Comparison of ENCODE assay signal across 33 mouse cellular contexts in genomic region chr5:144053450-144053849, GRCm38 (mm10). TPM values are rescaled to one million over a fixed set of nuclear protein-coding genes. Genes with fewer than 3 reads are reported as not detected.
DNase-seq lines count a peak whose midpoint lies in the region; ATAC-seq and TF ChIP-seq lines count a peak whose summit lies in the region.
"Had no signal": no experiment of that assay in that cellular context is flagged by ENCODE, and none has a peak within 500 bp of the region (broad histone marks: within the 10 kb centered on the region; RNA-seq: fewer than 3 reads in every experiment).

No protein-coding gene starts in this region.

- no peak for TF ChIP-seq POLR2A in brain, embryonic 14.5 days (IDR thresholded peaks at IDR 0.05; ENCODE audit: borderline replicate concordance, extremely low read depth, insufficient read depth, insufficient read length, poor library complexity, severe bottlenecking)

- H3K36me3 ChIP-seq in hindbrain, embryonic 11.5 days (ENCODE audit: control insufficient read depth, insufficient read depth, low read length): no peaks in the 10 kb centered on the region
- no peaks in the 10 kb centered on the region for H3K36me3 ChIP-seq in hindbrain, embryonic 14.5 days (replicated peaks; ENCODE audit: control insufficient read depth, insufficient read depth)
- H3K36me3 ChIP-seq: embryonic facial prominence, embryonic 12.5 days; embryonic facial prominence, embryonic 15.5 days; G1E; heart, embryonic 10.5 days; heart, embryonic 13.5 days; hindbrain, embryonic 12.5 days had no signal

- no peak for TF ChIP-seq CTCF in left cerebral cortex, adult 2 months (IDR thresholded peaks at IDR 0.05)
- TF ChIP-seq CTCF in brain, embryonic 14.5 days (IDR thresholded peaks at IDR 0.05; ENCODE audit: borderline replicate concordance, extremely low read depth, insufficient read depth, insufficient read length): no peak

- peak; percentile 20 for DNase-seq in hindbrain, embryonic 11.5 days (ENCODE audit: low spot score)
- no peak for DNase-seq in hindbrain, embryonic 14.5 days (ENCODE audit: low spot score)
- no peak for DNase-seq in left cerebral cortex, adult 2 months (ENCODE audit: extremely low spot score in 1 of 2, low spot score in 2 of 2)
- DNase-seq in left cerebral cortex, postnatal 4 days: no peak
- DNase-seq in R1 (ENCODE audit: low read depth, low spot score): peak; percentile 29
- DNase-seq in brain, embryonic 14.5 days (ENCODE audit: low read depth): peak; percentile 19
- DNase-seq in right cerebral cortex, postnatal 4 days: no peak
- DNase-seq: adrenal gland, adult 2 months; adrenal gland, postnatal 25 days; B cell, adult 2 months; cerebellum, adult 11 months; cerebellum, adult 2 months; cerebellum, adult 9-11 months; cerebellum, postnatal 25 days; gastrocnemius, postnatal 10 days; gastrocnemius, postnatal 36 days; heart, adult 2 months; heart, postnatal 14 days; heart, postnatal 4 days had no signal

- no peaks in the 10 kb centered on the region for H3K27me3 ChIP-seq in hindbrain, embryonic 11.5 days (ENCODE audit: control insufficient read depth, insufficient read depth, low read length)
- H3K27me3 ChIP-seq in hindbrain, embryonic 14.5 days (ENCODE audit: control insufficient read depth, insufficient read depth, low read length): no peaks in the 10 kb centered on the region
- H3K27me3 ChIP-seq: CH12.LX; embryonic facial prominence, embryonic 12.5 days; embryonic facial prominence, embryonic 15.5 days; heart, embryonic 13.5 days; hindbrain, embryonic 12.5 days had no signal

- H3K4me2 ChIP-seq in hindbrain, embryonic 11.5 days (replicated peaks; ENCODE audit: low read depth, low read length): no peak overlapping the region
- H3K4me2 ChIP-seq in hindbrain, embryonic 14.5 days (replicated peaks): no peak overlapping the region
- H3K4me2 ChIP-seq: embryonic facial prominence, embryonic 12.5 days; embryonic facial prominence, embryonic 15.5 days; heart, embryonic 13.5 days; hindbrain, embryonic 12.5 days had no signal

- no peak for ATAC-seq in hindbrain, embryonic 11.5 days (ENCODE audit: low FRiP score)
- no peak for ATAC-seq in hindbrain, embryonic 14.5 days (ENCODE audit: low FRiP score)
- ATAC-seq: forebrain, embryonic 16.5 days had no signal

- intact Hi-C loops in left cerebral cortex, adult 2 months (cut with DNase I): loop anchor here (1.0 kb wide), 1 partner anchor 24 kb away; no protein-coding TSS in a partner anchor
- intact Hi-C loops in left cerebral cortex, postnatal 4 days (cut with DNase I): no loop called here

- no peak overlapping the region for H3K4me3 ChIP-seq in hindbrain, embryonic 11.5 days (ENCODE audit: low read depth, low read length)
- no peak overlapping the region for H3K4me3 ChIP-seq in hindbrain, embryonic 14.5 days (replicated peaks; ENCODE audit: low read length)
- H3K4me3 ChIP-seq in left cerebral cortex, adult 2 months: no peak overlapping the region
- H3K4me3 ChIP-seq: embryonic facial prominence, embryonic 12.5 days; embryonic facial prominence, embryonic 15.5 days; heart, adult 2 months; heart, embryonic 10.5 days; heart, embryonic 13.5 days; hindbrain, embryonic 12.5 days had no signal

- no peaks in the 10 kb centered on the region for H3K4me1 ChIP-seq in hindbrain, embryonic 11.5 days (replicated peaks; ENCODE audit: control insufficient read depth, insufficient read depth, low read length)
- no peaks in the 10 kb centered on the region for H3K4me1 ChIP-seq in hindbrain, embryonic 14.5 days (replicated peaks; ENCODE audit: control insufficient read depth, insufficient read depth, low read length)
- H3K4me1 ChIP-seq: embryonic facial prominence, embryonic 12.5 days; embryonic facial prominence, embryonic 15.5 days; heart, embryonic 10.5 days; heart, embryonic 13.5 days; hindbrain, embryonic 12.5 days had no signal

- H3K9me3 ChIP-seq in hindbrain, embryonic 11.5 days (ENCODE audit: control insufficient read depth, low read length): no peaks in the 10 kb centered on the region
- H3K9me3 ChIP-seq in hindbrain, embryonic 14.5 days (ENCODE audit: control insufficient read depth, low read length): no peaks in the 10 kb centered on the region
- H3K9me3 ChIP-seq: embryonic facial prominence, embryonic 12.5 days; embryonic facial prominence, embryonic 15.5 days; G1E; heart, embryonic 10.5 days; heart, embryonic 13.5 days; hindbrain, embryonic 12.5 days had no signal

- no peak overlapping the region for H3K9ac ChIP-seq in hindbrain, embryonic 11.5 days (ENCODE audit: low read depth, low read length)
- H3K9ac ChIP-seq in hindbrain, embryonic 14.5 days: no peak overlapping the region
- H3K9ac ChIP-seq: embryonic facial prominence, embryonic 12.5 days; embryonic facial prominence, embryonic 15.5 days; heart, embryonic 13.5 days; hindbrain, embryonic 12.5 days had no signal

- WGBS in hindbrain, embryonic 11.5 days: 43% methylated on average over 3 of the region's 3 CpGs
- 44% methylated on average over 3 of the region's 3 CpGs for WGBS in hindbrain, embryonic 14.5 days

- no peak overlapping the region for H3K27ac ChIP-seq in hindbrain, embryonic 11.5 days (ENCODE audit: low read depth, low read length)
- no peak overlapping the region for H3K27ac ChIP-seq in hindbrain, embryonic 14.5 days
- H3K27ac ChIP-seq in left cerebral cortex, adult 2 months: peak overlapping the region; percentile 29; the same call in 1 of the 2 replicates
- H3K27ac ChIP-seq: embryonic facial prominence, embryonic 12.5 days; embryonic facial prominence, embryonic 15.5 days; heart, adult 2 months; heart, embryonic 10.5 days; heart, embryonic 13.5 days had no signal

RNA-seq across cellular contexts. Expression of gene Ocm, which starts 27.0 kb away (rescaled TPM):
- 0.46 TPM in 1 of 2 replicates, not detected in the other for polyA plus RNA-seq in hindbrain, embryonic 11.5 days (2014; fragmentation: Nextera tagmentation; extraction: Ambion mirVana)
- not detected in 2 replicates for polyA plus RNA-seq in hindbrain, embryonic 14.5 days (2014; fragmentation: Nextera tagmentation; extraction: Ambion mirVana)
- 1 to 10 TPM; 1.1 to 2.2 TPM for total RNA-seq in left cerebral cortex, adult 2 months (2021)
- total RNA-seq in left cerebral cortex, postnatal 4 days (2021): under 1 TPM in 1 of 2 experiments, not detected in 1; 0.93 TPM
- polyA plus RNA-seq in brain, embryonic 14.5 days (2012; rRNA removed): not detected in 2 replicates
- total RNA-seq: adrenal gland, adult 2 months; adrenal gland, postnatal 25 days; CH12.LX; common myeloid progenitor, adult 5-6 weeks; G1E; gastrocnemius, adult 18-20 months; gastrocnemius, postnatal 10 days; gastrocnemius, postnatal 36 days; granulocyte monocyte progenitor cell, adult 5-6 weeks; heart, adult 2 months; heart, postnatal 14 days; heart, postnatal 4 days had no signal
- polyA plus RNA-seq: adrenal gland, adult 2 months; cerebellum, adult 2 months; embryonic facial prominence, embryonic 12.5 days; forebrain, embryonic 11.5 days; forebrain, embryonic 16.5 days; G1E; heart, adult 2 months; heart, embryonic 13.5 days; hindbrain, embryonic 12.5 days; intestine, embryonic 14.5 days; Patski had no signal

RNA-seq across cellular contexts. Expression of gene Ccz1, which starts 38.8 kb away (rescaled TPM):
- polyA plus RNA-seq in hindbrain, embryonic 11.5 days (2014; fragmentation: Nextera tagmentation; extraction: Ambion mirVana): 118 and 121 TPM in 2 replicates
- 83.0 and 83.3 TPM in 2 replicates for polyA plus RNA-seq in hindbrain, embryonic 14.5 days (2014; fragmentation: Nextera tagmentation; extraction: Ambion mirVana)
- 10 to 100 TPM; 40.9 to 43.0 TPM for total RNA-seq in left cerebral cortex, adult 2 months (2021)
- 10 to 100 TPM; 60.2 to 67.6 TPM for total RNA-seq in left cerebral cortex, postnatal 4 days (2021)
- polyA plus RNA-seq in brain, embryonic 14.5 days (2012; rRNA removed): 53.6 and 54.9 TPM in 2 replicates

RNA-seq across cellular contexts. Expression of gene Lmtk2, which starts 46.8 kb away (rescaled TPM):
- polyA plus RNA-seq in hindbrain, embryonic 11.5 days (2014; fragmentation: Nextera tagmentation; extraction: Ambion mirVana): 5.6 and 5.8 TPM in 2 replicates
- polyA plus RNA-seq in hindbrain, embryonic 14.5 days (2014; fragmentation: Nextera tagmentation; extraction: Ambion mirVana): 10.8 and 11.2 TPM in 2 replicates
- total RNA-seq in left cerebral cortex, adult 2 months (2021): 100 to 1,000 TPM; 171 to 173 TPM
- total RNA-seq in left cerebral cortex, postnatal 4 days (2021): 10 to 100 TPM; 87.1 to 89.8 TPM
- polyA plus RNA-seq in brain, embryonic 14.5 days (2012; rRNA removed): 14.0 and 24.8 TPM in 2 replicates

Comparison
In these comparisons a context has a peak if more than half of its experiments do, and no peak if none do; other contexts are left out.
1. DNase-seq: peak in hindbrain, embryonic 11.5 days (single experiment), R1 (single experiment) and brain, embryonic 14.5 days (single experiment); none in hindbrain, embryonic 14.5 days (single experiment), left cerebral cortex, adult 2 months (0 of 2), left cerebral cortex, postnatal 4 days (single experiment) and right cerebral cortex, postnatal 4 days (single experiment).